Mouse (Mus musculus) granulocyte monocyte progenitor cell, adult 5-6 weeks (primary cell): ENCODE data around the gene Brs3. TPM values are rescaled to one million over a fixed set of nuclear protein-coding genes. Genes with fewer than 3 reads are reported as not detected.

Experiments
- ATAC-seq: replicated peaks from 2 replicates; pipeline ENCODE4 v1.8.0; 2016; ENCODE audit warnings: mild to moderate bottlenecking, moderate TSS enrichment, inconsistent platforms; ENCODE audit not compliant: poor library complexity, severe bottlenecking
- total RNA-seq, 2 experiments: library from RNA; stranded (forward) in 1 of 2; stranded (reverse) in 1 of 2; fragments of 200-712, 200-1000 nt in 1 of 2; fragments of >200 nt in 1 of 2; fragmentation: Nextera tagmentation in 1 of 2; gene quantifications; 2 replicates each; pipeline ENCODE4 v1.2.3; 2014 to 2017

Brs3 gene
- not detected in 2 replicates for total RNA-seq (2014; fragmentation: Nextera tagmentation)
- total RNA-seq (2017) = not detected in 2 replicates

GRCm38 (mm10) chrX:57042774-57043173 lies at the start of gene Brs3:
Brs3 (plus strand) TSS chrX:57043074.
- ATAC-seq = no peak

GRCm38 (mm10) chrX:57012891-57013290 lies 30.0 kb upstream of the Brs3 start:
- no peak for ATAC-seq

- ATAC-seq = no peak
These were observed 995 bp downstream of the Brs3 start for GRCm38 (mm10) chrX:57043869-57044268.

- ATAC-seq = no peak; the same call in 1 of the 2 replicates
These were observed 9.9 kb downstream of the Brs3 start for GRCm38 (mm10) chrX:57052848-57053173.

GRCm38 (mm10) chrX:57053174-57053992 lies 10.5 kb downstream of the Brs3 start, which contains the start of gene Htatsf1:
Htatsf1 (plus strand) TSS chrX:57053583.
- peak; percentile 95 for ATAC-seq

GRCm38 (mm10) chrX:57053993-57054385 lies 11.1 kb downstream of the Brs3 start:
- peak; percentile 10 for ATAC-seq

GRCm38 (mm10) chrX:57081496-57081895 lies 38.6 kb downstream of the Brs3 start:
- no peak for ATAC-seq

GRCm38 (mm10) chrX:57087806-57088205 lies 44.9 kb downstream of the Brs3 start, which contains the start of gene Vgll1:
Vgll1 (plus strand) TSS chrX:57088106.
- ATAC-seq = no peak

Other genes with a start within 250 kb of the Brs3 start
- gene Map7d3, start 220.7 kb upstream of the Brs3 start, total RNA-seq (2014; fragmentation: Nextera tagmentation) = 6.4 and 7.1 TPM in 2 replicates
- gene Map7d3, start 220.7 kb upstream of the Brs3 start, total RNA-seq (2017) = 4.9 and 8.6 TPM in 2 replicates
- not detected in 2 replicates for gene Adgrg4, start 172.9 kb upstream of the Brs3 start, total RNA-seq (2014; fragmentation: Nextera tagmentation)
- not detected in 2 replicates for gene Adgrg4, start 172.9 kb upstream of the Brs3 start, total RNA-seq (2017)
- gene Htatsf1, start 10.5 kb downstream of the Brs3 start, total RNA-seq (2014; fragmentation: Nextera tagmentation) = 37.9 and 46.8 TPM in 2 replicates
- 66.8 and 76.7 TPM in 2 replicates for gene Htatsf1, start 10.5 kb downstream of the Brs3 start, total RNA-seq (2017)
- gene Vgll1, start 45.0 kb downstream of the Brs3 start, total RNA-seq (2014; fragmentation: Nextera tagmentation) = not detected in 2 replicates
- gene Vgll1, start 45.0 kb downstream of the Brs3 start, total RNA-seq (2017) = not detected in 2 replicates
- not detected in 2 replicates for gene Cd40lg, start 169.1 kb downstream of the Brs3 start, total RNA-seq (2014; fragmentation: Nextera tagmentation)
- gene Cd40lg, start 169.1 kb downstream of the Brs3 start, total RNA-seq (2017) = not detected in 2 replicates